ENCODE assay signal across 32 mouse cellular contexts in the genomic region with DNA sequence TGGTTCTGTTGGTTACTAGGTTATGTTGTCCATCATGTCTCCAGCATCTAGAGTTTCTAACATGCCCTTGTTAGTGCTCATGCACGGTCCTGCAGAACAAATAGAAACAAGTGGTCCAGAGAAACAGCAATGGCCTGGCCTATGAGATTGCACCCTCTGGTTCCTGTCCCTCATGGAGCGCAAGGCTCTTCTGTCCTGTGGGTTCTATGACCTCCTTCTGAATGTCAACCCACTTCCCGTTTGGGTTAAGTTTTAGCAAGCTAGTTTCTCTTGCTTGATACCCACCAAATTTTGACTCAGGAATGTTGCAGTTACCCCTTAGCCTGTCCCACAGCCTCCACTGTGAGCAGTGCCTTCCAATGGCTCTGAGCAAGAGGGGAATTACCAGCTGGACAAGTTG. TPM values are rescaled to one million over a fixed set of nuclear protein-coding genes. Genes with fewer than 3 reads are reported as not detected.
A peak's percentile ranks its signal among the peaks of the same experiment; 100 is the strongest.
DNase-seq lines count a peak whose midpoint lies in the region; ATAC-seq and TF ChIP-seq lines count a peak whose summit lies in the region.
"Had no signal": no experiment of that assay in that cellular context is flagged by ENCODE, and none has a peak within 500 bp of the region (broad histone marks: within the 10 kb centered on the region; RNA-seq: fewer than 3 reads in every experiment).

No protein-coding gene starts in this region.

- H3K4me2 ChIP-seq in forebrain, embryonic 13.5 days, result no peak overlapping the region
- H3K4me2 ChIP-seq: embryonic facial prominence, embryonic 13.5 days; hindbrain, embryonic 15.5 days; intestine, embryonic 15.5 days; limb, embryonic 13.5 days; liver, embryonic 11.5 days; midbrain, embryonic 15.5 days had no signal

- no peak overlapping the region for H3K4me3 ChIP-seq in thymus, adult 2 months (ENCODE audit: control insufficient read depth, insufficient read depth, low read length)
- no peak overlapping the region for H3K4me3 ChIP-seq in forebrain, embryonic 13.5 days
- H3K4me3 ChIP-seq: embryonic facial prominence, embryonic 13.5 days; forebrain, embryonic 10.5 days; heart, embryonic 10.5 days; hindbrain, embryonic 10.5 days; hindbrain, embryonic 15.5 days; intestine, embryonic 15.5 days; layer of hippocampus, adult 2 months; left cerebral cortex, adult 2 months; limb, embryonic 13.5 days; midbrain, embryonic 15.5 days; myocyte had no signal

- H3K4me1 ChIP-seq in thymus, adult 2 months (replicated peaks; ENCODE audit: control insufficient read depth, insufficient read depth, low read length), result peaks cover 12% of the 10 kb centered on the region
- no peaks in the 10 kb centered on the region for H3K4me1 ChIP-seq in forebrain, embryonic 13.5 days
- H3K4me1 ChIP-seq: embryonic facial prominence, embryonic 13.5 days; hindbrain, embryonic 10.5 days; hindbrain, embryonic 15.5 days; intestine, embryonic 15.5 days; limb, embryonic 13.5 days; midbrain, embryonic 15.5 days had no signal

- H3K9me3 ChIP-seq in forebrain, embryonic 13.5 days (replicated peaks), result no peaks in the 10 kb centered on the region
- H3K9me3 ChIP-seq: embryonic facial prominence, embryonic 13.5 days; forebrain, embryonic 10.5 days; heart, embryonic 10.5 days; hindbrain, embryonic 10.5 days; hindbrain, embryonic 15.5 days; intestine, embryonic 15.5 days; limb, embryonic 13.5 days; midbrain, embryonic 15.5 days had no signal

- no peaks in the 10 kb centered on the region for H3K36me3 ChIP-seq in thymus, adult 2 months (ENCODE audit: control insufficient read depth, insufficient read depth, low read length)
- H3K36me3 ChIP-seq in forebrain, embryonic 13.5 days (ENCODE audit: poor library complexity, severe bottlenecking), result no peaks in the 10 kb centered on the region
- H3K36me3 ChIP-seq: embryonic facial prominence, embryonic 13.5 days; forebrain, embryonic 10.5 days; heart, embryonic 10.5 days; hindbrain, embryonic 10.5 days; hindbrain, embryonic 15.5 days; intestine, embryonic 15.5 days; limb, embryonic 13.5 days; midbrain, embryonic 15.5 days had no signal

- TF ChIP-seq CTCF in thymus, adult 2 months (IDR thresholded peaks at IDR 0.05; ENCODE audit: borderline replicate concordance, control insufficient read depth, extremely low read depth, insufficient read depth, low read length, poor library complexity), result no peak

- no peak for TF ChIP-seq POLR2A in thymus, adult 2 months (IDR thresholded peaks at IDR 0.05; ENCODE audit: control insufficient read depth, extremely low read depth, insufficient read depth, low read length, poor library complexity)

- no peaks in the 10 kb centered on the region for H3K27me3 ChIP-seq in thymus, adult 2 months (ENCODE audit: control insufficient read depth, insufficient read depth, low read length)
- no peaks in the 10 kb centered on the region for H3K27me3 ChIP-seq in forebrain, embryonic 13.5 days
- H3K27me3 ChIP-seq: CH12.LX; embryonic facial prominence, embryonic 13.5 days; hindbrain, embryonic 15.5 days; intestine, embryonic 15.5 days; limb, embryonic 13.5 days; midbrain, embryonic 15.5 days had no signal

- peak; percentile 5 for DNase-seq in thymus, adult 2 months
- DNase-seq in thymus, postnatal 25 days, result no peak
- DNase-seq in natural killer cell, adult 2 months (ENCODE audit: low spot score in 2 of 2), result peak; percentile 6 to 38
- DNase-seq in spleen, postnatal 14 days (ENCODE audit: low spot score in 2 of 2), result no peak
- DNase-seq in ovary, postnatal 36 days (ENCODE audit: low spot score), result no peak
- DNase-seq: adrenal gland, postnatal 14 days; cerebellum, adult 11 months; cerebellum, adult 9-10 months; forebrain, postnatal 0 days; kidney, adult 2 months; kidney, postnatal 36 days; lung, postnatal 36 days; retina, postnatal 1 day; right cerebral cortex, postnatal 25 days; spleen, adult 18-20 months had no signal

- WGBS in thymus, adult 2 months, result 34% methylated on average over 3 of the region's 3 CpGs
- 92% methylated on average over 3 of the region's 3 CpGs for WGBS in forebrain, embryonic 13.5 days

- no peak overlapping the region for H3K27ac ChIP-seq in thymus, adult 2 months (ENCODE audit: control insufficient read depth, insufficient read depth, low read length)
- H3K27ac ChIP-seq in forebrain, embryonic 13.5 days, result no peak overlapping the region
- H3K27ac ChIP-seq: embryonic facial prominence, embryonic 13.5 days; forebrain, embryonic 10.5 days; heart, embryonic 10.5 days; hindbrain, embryonic 10.5 days; hindbrain, embryonic 15.5 days; intestine, embryonic 15.5 days; layer of hippocampus, adult 2 months; left cerebral cortex, adult 2 months; limb, embryonic 13.5 days; midbrain, embryonic 15.5 days; stomach, postnatal 0 days had no signal

- ATAC-seq in activated CD4-positive, CD25-positive, alpha-beta regulatory T cell, adult 4 months, result peak; percentile 28
- peak; percentile 62 for ATAC-seq in inflammation-experienced regulatory T-cells, adult 6 months
- no peak for ATAC-seq in forebrain, embryonic 13.5 days
- ATAC-seq: forebrain, postnatal 0 days; intestine, embryonic 15.5 days; midbrain, embryonic 15.5 days had no signal

- H3K9ac ChIP-seq in forebrain, embryonic 13.5 days, result no peak overlapping the region
- H3K9ac ChIP-seq: embryonic facial prominence, embryonic 13.5 days; forebrain, postnatal 0 days; hindbrain, embryonic 15.5 days; intestine, embryonic 15.5 days; limb, embryonic 13.5 days; midbrain, embryonic 15.5 days had no signal

RNA-seq across cellular contexts. Expression of a gene that starts 29.1 kb away (rescaled TPM):
- 54.9 and 57.1 TPM in 2 replicates for polyA plus RNA-seq in thymus, adult 2 months (2012; rRNA removed)
- polyA plus RNA-seq in activated CD4-positive, CD25-positive, alpha-beta regulatory T cell, adult 4 months (2017; shearing (Covaris generic)), result 10 to 100 TPM; 50.8 to 62.0 TPM
- polyA plus RNA-seq in inflammation-experienced regulatory T-cells, adult 6 months (2017; shearing (Covaris generic)), result 10 to 100 TPM; 54.0 to 65.8 (median 54.6) TPM
- 24.3 and 26.1 TPM in 2 replicates for polyA plus RNA-seq in forebrain, embryonic 13.5 days (2015; fragmentation: Nextera tagmentation; extraction: Ambion mirVana)

Comparison
In these comparisons a context has a peak if more than half of its experiments do, and no peak if none do; other contexts are left out.
1. DNase-seq: peak in thymus, adult 2 months (single experiment) and natural killer cell, adult 2 months (2 of 2); none in thymus, postnatal 25 days (single experiment), spleen, postnatal 14 days (0 of 2) and ovary, postnatal 36 days (single experiment).